Mouse (Mus musculus) liver, embryonic 14 days (tissue): ENCODE results near the gene Cdh12. TPM values are rescaled to one million over a fixed set of nuclear protein-coding genes. Genes with fewer than 3 reads are reported as not detected.

Experiments used
- polyA plus RNA-seq: library from polyadenylated mRNA; depleted of rRNA; stranded (reverse); fragments of >200 nt; gene quantifications from 2 replicates; pipeline ENCODE4 v1.2.3, GENCODE M21; 2012; rRNA removed

Gene Cdh12
- under 0.01 TPM in 1 of 2 replicates, not detected in the other for polyA plus RNA-seq

GRCm38 (mm10) chr15:20448861-20449663 lies at the start of gene Cdh12:
TSS of gene Cdh12 (plus strand) at chr15:20449265.

GRCm38 (mm10) chr15:20666650-20667049 lies 217.6 kb downstream of the Cdh12 start, which contains the start of gene Acot10:
TSS of gene Acot10 (minus strand) at chr15:20666750.

Other genes starting within 250 kb of the Cdh12 start
- not detected in 2 replicates for gene Acot10, start 217.5 kb downstream of the Cdh12 start, polyA plus RNA-seq